Mouse (Mus musculus) heart, adult 2 months (tissue): ENCODE measurements at regions not wholly inside any gene's neighbourhood (a gene's known extent, or its start where the extent isn't known, plus 50 kb on each side); places are given as distances from the start of the nearest gene placed in this dataset.

Experiments used
- DNase-seq, 2 experiments: peaks; one replicate each; pipeline ENCODE4 v3.0.0; 2021
- H3K27ac ChIP-seq: fragments of 200-600 bp; 2 replicates; pipeline ENCODE4 v1.8.1; 2022
- H3K27me3 ChIP-seq: fragments of 200-500 bp; 2 replicates; pipeline ENCODE4 v1.6.1; 2012; ENCODE audit warnings: mild to moderate bottlenecking, low read length, inconsistent platforms, mixed read lengths; ENCODE audit not compliant: control insufficient read depth, insufficient read depth
- H3K36me3 ChIP-seq: fragments of 200-500 bp; 2 replicates; pipeline ENCODE4 v1.6.1; 2012; ENCODE audit warnings: low read length, inconsistent platforms; ENCODE audit not compliant: control insufficient read depth, insufficient read depth
- H3K4me1 ChIP-seq: fragments of 200-500 bp; 2 replicates; pipeline ENCODE4 v1.6.1; 2011; ENCODE audit warnings: low read length; ENCODE audit not compliant: control insufficient read depth, insufficient read depth
- H3K4me3 ChIP-seq: fragments of 200-600 bp; 2 replicates; pipeline ENCODE4 v1.8.1; 2022
- H3K79me2 ChIP-seq: fragments of 200-500 bp; replicated peaks from 2 replicates; pipeline ENCODE4 v1.6.1; 2012; ENCODE audit warnings: mild to moderate bottlenecking, inconsistent platforms, low read length, moderate library complexity, mixed read lengths; ENCODE audit not compliant: control insufficient read depth, insufficient read depth
- H3K9ac ChIP-seq: fragments of 200-500 bp; 2 replicates; pipeline ENCODE4 v1.6.1; 2012; ENCODE audit warnings: low read depth, mild to moderate bottlenecking, control low read depth, inconsistent platforms, low read length, mixed read lengths
- CTCF ChIP-seq: fragments of 200-600 bp; IDR thresholded peaks from 2 replicates; pipeline ENCODE4 v1.8.1; 2022; ENCODE audit warnings: antibody characterized with exemption, mild to moderate bottlenecking, moderate library complexity
- EP300 ChIP-seq: fragments of 200-500 bp; IDR thresholded peaks from 2 replicates; pipeline ENCODE4 v1.6.1; 2011; ENCODE audit warnings: low read depth, low read length, control low read depth; ENCODE audit not compliant: insufficient read depth
- POLR2A ChIP-seq: fragments of 200-500 bp; IDR thresholded peaks from 2 replicates; pipeline ENCODE4 v1.6.1; 2011; ENCODE audit warnings: mild to moderate bottlenecking, low read depth, low read length, control low read depth; ENCODE audit not compliant: insufficient read depth
- WGBS: fragments of 180-500 bp; shearing (Covaris S2); methylation state at CpG from one replicate; pipeline ENCODE4 v1.1.7; 2018; 5-methylcytosine and 5-hydroxymethylcytosine counted together
- intact Hi-C: fragments of 180-260 bp; cut with DNase I; formaldehyde crosslinking; loops from one replicate; pipeline ENCODE4 v1.15.1; 2025

GRCm38 (mm10) chr10:68893100-68893841, 169.8 kb downstream of the Tmem26 start:
- DNase-seq, result peak; percentile 55 to 60
- Histone ChIP-seq H3K4me3 (no peak overlapping the region), H3K36me3 (no peaks in the 10 kb centered on the region), H3K4me1 (peaks cover 5% of the 10 kb centered on the region; the same call in 1 of the 2 replicates), H3K79me2 (no peaks in the 10 kb centered on the region), H3K9ac (no peak overlapping the region), H3K27ac (peak overlapping the region; percentile 27), H3K27me3 (no peaks in the 10 kb centered on the region)
- no peak for TF ChIP-seq CTCF
- TF ChIP-seq EP300, result no peak
- TF ChIP-seq POLR2A, result no peak
- 24% methylated on average over 8 of the region's 8 CpGs for WGBS
- intact Hi-C loops, result no loop called here

DNA sequence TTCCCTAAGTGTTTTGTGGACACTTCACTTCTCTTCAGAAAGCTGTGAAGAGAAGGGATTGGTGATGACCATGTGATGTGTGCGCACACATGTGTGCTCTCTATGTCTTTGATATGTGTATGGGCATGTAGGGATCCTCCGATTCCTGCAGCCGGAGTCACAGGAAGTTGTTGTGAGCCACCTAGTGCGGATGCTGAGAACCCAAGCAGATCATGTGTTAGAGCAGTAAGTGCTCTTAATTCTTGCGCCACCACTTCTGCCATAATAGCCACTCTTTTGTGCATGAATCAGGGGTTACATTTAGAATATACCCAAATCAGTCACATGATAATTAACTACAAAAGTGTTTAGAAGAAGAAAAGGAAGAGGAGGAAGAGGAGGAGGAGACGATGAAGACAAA, 170.7 kb downstream of the Tmem26 start:
- Histone ChIP-seq H3K9ac (no peak overlapping the region), H3K4me3 (no peak overlapping the region), H3K4me1 (peaks cover 5% of the 10 kb centered on the region; the same call in 1 of the 2 replicates), H3K27ac (no peak overlapping the region), H3K79me2 (no peaks in the 10 kb centered on the region), H3K27me3 (no peaks in the 10 kb centered on the region), H3K36me3 (no peaks in the 10 kb centered on the region)
- TF ChIP-seq EP300, result no peak
- TF ChIP-seq CTCF, result no peak
- TF ChIP-seq POLR2A, result no peak
- intact Hi-C loops, result no loop called here
- no peak for DNase-seq
- WGBS, result 80% methylated on average over 6 of the region's 6 CpGs

DNA sequence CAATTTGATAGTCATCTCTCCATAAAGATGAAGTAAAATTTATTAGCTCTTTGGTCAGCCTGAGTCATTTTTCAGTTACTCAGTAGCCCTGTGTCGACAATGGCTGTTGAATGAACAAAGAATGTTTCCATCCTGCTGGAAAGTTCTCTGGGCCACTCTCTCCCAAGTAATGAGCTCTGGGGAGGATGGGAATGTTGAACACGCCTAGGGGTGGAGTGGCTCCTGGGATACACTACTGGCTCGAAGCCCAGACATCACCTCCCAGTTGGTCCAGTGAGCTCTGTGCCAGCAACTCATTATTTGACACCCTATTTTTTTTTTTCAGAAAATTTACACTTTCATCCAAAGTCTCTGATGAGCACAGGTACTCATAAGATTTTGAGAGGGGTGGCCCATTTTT, 174.1 kb downstream of the Tmem26 start:
- peak overlapping the region; percentile 47; the same call in 1 of the 2 replicates for H3K27ac ChIP-seq
- no peak for TF ChIP-seq CTCF
- TF ChIP-seq EP300, result no peak
- no peak for TF ChIP-seq POLR2A

DNA sequence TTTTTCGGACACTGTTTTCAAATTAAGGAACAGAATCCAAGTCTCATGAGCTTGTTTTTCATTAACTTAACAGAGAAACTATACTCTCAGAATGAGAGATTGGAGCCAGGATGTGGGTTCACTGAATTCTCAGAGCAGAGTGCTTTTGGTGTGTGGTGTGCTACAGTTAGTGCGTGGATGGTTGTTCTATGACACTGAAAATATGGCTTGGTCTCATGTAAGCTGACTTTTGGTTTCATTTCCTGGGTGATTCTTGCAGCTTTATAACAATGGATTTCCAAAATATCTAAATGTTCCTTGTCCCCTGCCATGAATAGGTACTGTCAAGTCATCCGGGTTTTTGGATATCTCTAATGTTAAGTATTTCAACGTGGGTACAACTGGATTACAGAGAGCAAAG, 177.7 kb downstream of the Tmem26 start:
- Histone ChIP-seq H3K27ac (no peak overlapping the region), H3K36me3 (peaks cover 2% of the 10 kb centered on the region; the same call in 1 of the 2 replicates), H3K27me3 (no peaks in the 10 kb centered on the region), H3K9ac (no peak overlapping the region), H3K79me2 (no peaks in the 10 kb centered on the region), H3K4me3 (no peak overlapping the region), H3K4me1 (peaks cover 3% of the 10 kb centered on the region)
- no peak for DNase-seq
- 58% methylated on average over 4 of the region's 4 CpGs for WGBS
- intact Hi-C loops, result loop anchor here (5.0 to 10.0 kb wide), 3 partner anchors 56 to 264 kb away; no protein-coding TSS in a partner anchor
- no peak for TF ChIP-seq CTCF
- no peak for TF ChIP-seq POLR2A
- TF ChIP-seq EP300, result no peak

More for the DNA sequence above, 174.1 kb downstream of the Tmem26 start:
- Histone ChIP-seq H3K4me3 (no peak overlapping the region), H3K79me2 (no peaks in the 10 kb centered on the region), H3K9ac (no peak overlapping the region), H3K27me3 (no peaks in the 10 kb centered on the region), H3K4me1 (peaks cover 7% of the 10 kb centered on the region), H3K36me3 (no peaks in the 10 kb centered on the region; the same call in 1 of the 2 replicates)
- intact Hi-C loops, result no loop called here
- DNase-seq, result peak in 1 of 2 experiments; percentile 42
- WGBS, result 19% methylated on average over 3 of the region's 3 CpGs

DNA sequence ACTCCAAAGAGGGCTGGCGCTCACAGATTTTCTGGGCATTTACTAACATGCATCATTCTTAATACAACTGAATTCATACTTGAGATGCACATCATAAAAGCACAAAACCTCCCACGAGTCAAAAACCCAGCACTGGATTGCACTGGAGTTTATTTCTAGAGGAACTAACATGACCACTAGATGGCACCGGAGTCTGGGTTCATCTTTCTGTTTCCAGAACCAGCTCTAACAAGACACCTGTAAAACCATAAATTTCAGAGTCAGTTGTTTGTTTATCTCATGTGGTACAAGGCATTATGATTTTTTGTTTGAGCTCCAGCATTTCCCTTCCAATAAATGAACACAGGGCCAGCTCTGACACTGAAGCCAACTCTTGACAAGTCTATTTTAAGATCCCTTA, 179.2 kb downstream of the Tmem26 start:
- H3K36me3 ChIP-seq, result peaks cover 2% of the 10 kb centered on the region; the same call in 1 of the 2 replicates
- no peak overlapping the region for H3K9ac ChIP-seq
- intact Hi-C loops, result loop anchor here (2.0 to 10.0 kb wide), 5 partner anchors 58 to 418 kb away; no protein-coding TSS in a partner anchor
- H3K4me1 ChIP-seq, result peaks cover 2% of the 10 kb centered on the region
- no peaks in the 10 kb centered on the region for H3K27me3 ChIP-seq
- TF ChIP-seq POLR2A (no peak), EP300 (no peak), CTCF (peak; percentile 87)
- H3K27ac ChIP-seq, result peak overlapping the region; percentile 44; the same call in 1 of the 2 replicates
- 17% methylated on average over 3 of the region's 3 CpGs for WGBS
- no peak overlapping the region for H3K4me3 ChIP-seq
- DNase-seq, result peak in 1 of 2 experiments; percentile 13
- no peaks in the 10 kb centered on the region for H3K79me2 ChIP-seq

DNA sequence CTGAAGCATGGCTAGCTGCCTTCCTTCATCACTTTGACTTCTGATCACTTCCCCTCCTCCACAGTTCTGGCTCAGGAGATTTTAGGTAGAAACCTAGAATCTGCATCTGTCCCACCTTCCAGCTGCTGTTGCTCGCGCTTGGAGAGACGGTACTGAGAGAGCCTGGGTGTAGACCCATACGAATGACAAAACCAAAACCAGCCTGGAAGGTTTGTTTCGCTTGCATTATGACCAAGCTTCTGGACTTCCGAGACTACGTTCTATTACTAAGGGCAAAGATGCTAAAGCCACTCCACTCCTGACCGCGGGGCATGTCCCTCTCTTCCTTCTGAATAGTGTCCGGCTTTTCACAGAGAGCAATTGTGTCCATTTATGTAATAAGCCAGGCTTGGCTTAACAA, 180.9 kb downstream of the Tmem26 start:
- H3K27ac ChIP-seq, result no peak overlapping the region
- no peak overlapping the region for H3K9ac ChIP-seq
- no peaks in the 10 kb centered on the region for H3K27me3 ChIP-seq
- H3K36me3 ChIP-seq, result peaks cover 2% of the 10 kb centered on the region; the same call in 1 of the 2 replicates
- H3K79me2 ChIP-seq, result no peaks in the 10 kb centered on the region
- DNase-seq, result no peak
- no peak overlapping the region for H3K4me3 ChIP-seq
- no peak for TF ChIP-seq CTCF
- TF ChIP-seq POLR2A, result no peak
- no peak for TF ChIP-seq EP300
- H3K4me1 ChIP-seq, result peaks cover 2% of the 10 kb centered on the region
- 96% methylated on average over 10 of the region's 10 CpGs for WGBS
- intact Hi-C loops, result loop anchor here (2.0 to 10.0 kb wide), 4 partner anchors 60 to 260 kb away; no protein-coding TSS in a partner anchor
